Mouse (Mus musculus): ENCODE measurements around the gene Cstf1. TPM values are rescaled to one million over a fixed set of nuclear protein-coding genes. Genes with fewer than 3 reads are reported as not detected.

The Cstf1 gene
- total and polyA plus RNA-seq, 2 experiments from 2014 or later = 25.6 to 40.1 TPM

DNA sequence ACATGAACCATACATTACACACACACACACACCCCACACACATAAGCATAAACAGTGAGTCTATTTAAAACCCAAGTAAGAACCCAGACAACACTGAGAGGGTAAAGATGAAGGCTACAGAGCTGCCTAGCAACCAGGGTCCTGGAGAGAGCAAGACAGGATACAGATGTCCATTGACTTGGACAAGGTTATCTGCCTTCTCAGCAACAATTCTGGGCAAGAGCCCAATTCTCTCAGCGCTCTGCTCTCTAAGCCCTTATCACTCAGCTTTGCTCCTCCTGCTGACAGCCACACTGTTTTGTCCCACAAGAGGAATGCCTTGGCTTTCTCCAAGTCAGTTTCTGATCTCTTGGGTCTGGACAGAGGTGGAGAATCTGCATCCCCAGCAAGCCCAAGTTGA, 60.1 kb downstream of the Cstf1 start:
- Histone ChIP-seq H3K4me2 (ENCODE audit: low read depth, low read length) (no peak overlapping the region), H3K9me3 (ENCODE audit: low read length) (no peaks in the 10 kb centered on the region), H3K4me3 (ENCODE audit: low read length) (no peak overlapping the region), H3K36me3 (ENCODE audit: insufficient read depth, low read length) (no peaks in the 10 kb centered on the region), H3K9ac (replicated peaks; ENCODE audit: low read length) (no peak overlapping the region), H3K27ac (no peak overlapping the region), H3K4me1 (ENCODE audit: insufficient read depth, low read length) (no peaks in the 10 kb centered on the region), H3K27me3 (ENCODE audit: insufficient read depth, low read length) (no peaks in the 10 kb centered on the region)
- no peak for DNase-seq (ENCODE audit: low spot score)
- 68% methylated on average over 1 of the region's 1 CpGs for WGBS
- ATAC-seq = no peak
- no peak for TF ChIP-seq CTCF (IDR thresholded peaks at IDR 0.05; ENCODE audit: low read depth)

Other genes with a start within 250 kb of the Cstf1 start
- gene Mc3r, start 122.2 kb upstream of the Cstf1 start, total RNA-seq (2014; rRNA removed) = 0.31 TPM in 1 of 2 replicates, not detected in the other
- 0.30 and 0.38 TPM in 2 replicates for gene Mc3r, start 122.2 kb upstream of the Cstf1 start, polyA plus RNA-seq (2015; fragmentation: Nextera tagmentation; extraction: Ambion mirVana)
- 10.9 and 11.8 TPM in 2 replicates for gene Fam210b, start 25.1 kb upstream of the Cstf1 start, total RNA-seq (2014; rRNA removed)
- gene Fam210b, start 25.1 kb upstream of the Cstf1 start, polyA plus RNA-seq (2015; fragmentation: Nextera tagmentation; extraction: Ambion mirVana) = 23.0 and 23.1 TPM in 2 replicates
- 10.4 and 13.7 TPM in 2 replicates for gene Aurka, start 146 bp upstream of the Cstf1 start, total RNA-seq (2014; rRNA removed)
- 10.9 and 12.9 TPM in 2 replicates for gene Aurka, start 146 bp upstream of the Cstf1 start, polyA plus RNA-seq (2015; fragmentation: Nextera tagmentation; extraction: Ambion mirVana)
- 0.21 and 0.29 TPM in 2 replicates for gene Cass4, start 23.1 kb downstream of the Cstf1 start, total RNA-seq (2014; rRNA removed)
- 0.16 and 0.25 TPM in 2 replicates for gene Cass4, start 23.1 kb downstream of the Cstf1 start, polyA plus RNA-seq (2015; fragmentation: Nextera tagmentation; extraction: Ambion mirVana)
- 65.4 and 65.6 TPM in 2 replicates for gene Rtf2, start 69.9 kb downstream of the Cstf1 start, total RNA-seq (2014; rRNA removed)
- gene Rtf2, start 69.9 kb downstream of the Cstf1 start, polyA plus RNA-seq (2015; fragmentation: Nextera tagmentation; extraction: Ambion mirVana) = 83.6 and 87.9 TPM in 2 replicates
- gene Gcnt7, start 87.9 kb downstream of the Cstf1 start, total RNA-seq (2014; rRNA removed) = not detected in 2 replicates
- gene Gcnt7, start 87.9 kb downstream of the Cstf1 start, polyA plus RNA-seq (2015; fragmentation: Nextera tagmentation; extraction: Ambion mirVana) = 0.92 and 1.0 TPM in 2 replicates
- gene Fam209, start 101.8 kb downstream of the Cstf1 start, total RNA-seq (2014; rRNA removed) = not detected in 2 replicates
- 0.37 and 0.58 TPM in 2 replicates for gene Fam209, start 101.8 kb downstream of the Cstf1 start, polyA plus RNA-seq (2015; fragmentation: Nextera tagmentation; extraction: Ambion mirVana)
- gene Tfap2c, start 178.9 kb downstream of the Cstf1 start, total RNA-seq (2014; rRNA removed) = 0.14 and 0.47 TPM in 2 replicates
- gene Tfap2c, start 178.9 kb downstream of the Cstf1 start, polyA plus RNA-seq (2015; fragmentation: Nextera tagmentation; extraction: Ambion mirVana) = 0.31 and 0.43 TPM in 2 replicates